Mouse (Mus musculus): ENCODE measurements at regions not wholly inside any gene's neighbourhood (a gene's known extent, or its start where the extent isn't known, plus 50 kb on each side); places are given as distances from the start of the nearest gene placed in this dataset.

DNA sequence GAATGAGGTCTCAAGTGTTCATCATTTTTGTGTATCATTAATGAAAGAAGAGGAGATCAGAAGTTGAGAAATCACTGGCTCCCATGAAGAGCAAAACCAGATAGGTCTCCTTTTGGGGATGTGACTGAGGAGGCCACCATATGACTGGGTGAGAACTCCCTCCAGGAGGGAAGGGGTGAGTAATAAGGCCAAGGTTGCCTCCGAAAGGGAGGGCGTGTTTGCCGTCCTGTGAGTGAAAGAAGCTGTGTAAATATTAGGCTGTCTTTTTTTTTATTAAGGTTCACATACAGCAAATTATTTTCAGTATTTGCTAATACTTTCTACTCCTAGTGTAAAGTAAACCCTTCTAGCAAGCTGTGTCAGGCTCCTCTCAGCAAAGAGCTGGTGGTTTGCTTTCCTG is 116.7 kb upstream of the Pik3r1 start:
- ATAC-seq (ENCODE audit: low read depth) (no peak), DNase-seq (no peak)
- Histone ChIP-seq H3K27ac (no peak overlapping the region), H3K9ac (no peak overlapping the region), H3K27me3 (no peaks in the 10 kb centered on the region), H3K4me3 (replicated peaks) (no peak overlapping the region), H3K4me2 (no peak overlapping the region), H3K9me3 (replicated peaks) (no peaks in the 10 kb centered on the region), H3K36me3 (no peaks in the 10 kb centered on the region), H3K4me1 (replicated peaks) (no peaks in the 10 kb centered on the region)
- WGBS (ENCODE audit: insufficient replicate concordance) = 74% methylated on average over 3 of the region's 3 CpGs

GRCm38 (mm10) chr13:101891473-101891872 is 123.5 kb upstream of the Pik3r1 start:
- H3K27ac ChIP-seq = no peak overlapping the region
- no peaks in the 10 kb centered on the region for H3K9me3 ChIP-seq (replicated peaks)
- no peaks in the 10 kb centered on the region for H3K4me1 ChIP-seq (replicated peaks)
- H3K4me2 ChIP-seq = no peak overlapping the region
- no peak overlapping the region for H3K9ac ChIP-seq
- H3K4me3 ChIP-seq (replicated peaks) = no peak overlapping the region
- ATAC-seq (ENCODE audit: low read depth) = no peak
- H3K36me3 ChIP-seq = no peaks in the 10 kb centered on the region
- no peaks in the 10 kb centered on the region for H3K27me3 ChIP-seq
- WGBS (ENCODE audit: insufficient replicate concordance) = 54% methylated on average over 4 of the region's 4 CpGs
- no peak for DNase-seq

GRCm38 (mm10) chr13:101893035-101893600 is 125.1 kb upstream of the Pik3r1 start:
- Histone ChIP-seq H3K27ac (no peak overlapping the region), H3K36me3 (no peaks in the 10 kb centered on the region), H3K4me1 (replicated peaks) (no peaks in the 10 kb centered on the region), H3K4me3 (replicated peaks) (no peak overlapping the region), H3K9me3 (replicated peaks) (no peaks in the 10 kb centered on the region), H3K4me2 (no peak overlapping the region), H3K27me3 (no peaks in the 10 kb centered on the region), H3K9ac (no peak overlapping the region)
- 68% methylated on average over 10 of the region's 10 CpGs for WGBS (ENCODE audit: insufficient replicate concordance)
- no peak for DNase-seq
- no peak for ATAC-seq (ENCODE audit: low read depth)

- H3K36me3 ChIP-seq = no peaks in the 10 kb centered on the region
- H3K9me3 ChIP-seq (replicated peaks) = no peaks in the 10 kb centered on the region
- H3K27me3 ChIP-seq = no peaks in the 10 kb centered on the region
- no peak for DNase-seq
- no peaks in the 10 kb centered on the region for H3K4me1 ChIP-seq (replicated peaks)
- no peak overlapping the region for H3K27ac ChIP-seq
- no peak overlapping the region for H3K9ac ChIP-seq
- no peak overlapping the region for H3K4me3 ChIP-seq (replicated peaks)
- 63% methylated on average over 7 of the region's 7 CpGs for WGBS (ENCODE audit: insufficient replicate concordance)
- no peak for ATAC-seq (ENCODE audit: low read depth)
- no peak overlapping the region for H3K4me2 ChIP-seq
Observed at GRCm38 (mm10) chr13:101895161-101895560, 127.1 kb upstream of the Pik3r1 start.

DNA sequence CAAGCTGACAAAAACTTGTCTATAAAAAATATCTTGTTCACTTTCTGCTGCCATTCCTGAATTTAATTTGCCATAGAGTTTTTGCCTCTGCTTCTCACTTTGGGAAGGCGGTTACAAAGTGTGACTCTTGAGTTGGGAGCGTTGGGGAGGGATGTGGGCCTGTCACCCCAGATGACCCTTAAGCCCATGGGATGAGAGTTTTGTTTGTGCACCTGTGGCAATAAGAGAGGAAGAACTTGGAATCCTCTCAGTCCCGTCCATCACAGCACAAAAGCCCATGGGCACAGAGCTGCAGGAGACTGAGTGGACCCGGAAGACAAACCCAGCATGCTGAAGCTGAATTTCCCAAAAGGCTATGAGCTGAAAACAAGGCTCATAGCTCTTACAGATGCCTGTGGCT is 127.7 kb upstream of the Pik3r1 start:
- no peak for DNase-seq
- no peak for ATAC-seq (ENCODE audit: low read depth)
- 72% methylated on average over 4 of the region's 4 CpGs for WGBS (ENCODE audit: insufficient replicate concordance)

GRCm38 (mm10) chr13:101896946-101897345 is 128.9 kb upstream of the Pik3r1 start:
- DNase-seq (no peak), ATAC-seq (ENCODE audit: low read depth) (no peak)
- Histone ChIP-seq H3K4me2 (no peak overlapping the region), H3K9me3 (replicated peaks) (no peaks in the 10 kb centered on the region), H3K9ac (no peak overlapping the region), H3K4me1 (replicated peaks) (no peaks in the 10 kb centered on the region), H3K27me3 (no peaks in the 10 kb centered on the region), H3K27ac (no peak overlapping the region), H3K36me3 (no peaks in the 10 kb centered on the region), H3K4me3 (replicated peaks) (no peak overlapping the region)
- WGBS (ENCODE audit: insufficient replicate concordance) = 78% methylated on average over 4 of the region's 4 CpGs

More for the DNA sequence above, 127.7 kb upstream of the Pik3r1 start:
- H3K4me1 ChIP-seq (replicated peaks) = no peaks in the 10 kb centered on the region
- H3K4me3 ChIP-seq (replicated peaks) = no peak overlapping the region
- no peak overlapping the region for H3K9ac ChIP-seq
- no peaks in the 10 kb centered on the region for H3K9me3 ChIP-seq (replicated peaks)
- no peak overlapping the region for H3K27ac ChIP-seq
- no peaks in the 10 kb centered on the region for H3K36me3 ChIP-seq
- no peaks in the 10 kb centered on the region for H3K27me3 ChIP-seq
- H3K4me2 ChIP-seq = no peak overlapping the region

DNA sequence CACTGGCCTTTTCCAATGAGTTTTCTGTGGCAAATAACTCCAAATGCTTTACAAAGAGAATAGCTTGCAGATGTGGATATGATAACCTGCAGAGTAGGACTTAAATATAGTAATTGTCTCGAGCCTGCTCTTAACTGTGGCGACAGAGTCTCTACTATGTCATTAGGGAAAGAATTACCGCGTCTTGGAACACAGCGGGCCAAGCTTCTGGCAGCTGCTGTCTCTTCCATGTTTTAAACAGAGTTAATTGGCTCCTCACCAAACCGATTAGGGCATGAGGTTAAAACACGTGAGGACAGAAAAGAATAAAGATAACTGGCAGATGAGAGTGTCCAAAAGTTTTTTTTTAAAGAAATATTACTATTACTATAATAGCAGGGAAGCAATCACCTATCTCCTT is 134.2 kb upstream of the Pik3r1 start:
- ATAC-seq (ENCODE audit: low read depth) (no peak), DNase-seq (no peak)
- Histone ChIP-seq H3K4me1 (replicated peaks) (no peaks in the 10 kb centered on the region), H3K9me3 (replicated peaks) (no peaks in the 10 kb centered on the region), H3K9ac (no peak overlapping the region), H3K4me2 (no peak overlapping the region), H3K4me3 (replicated peaks) (no peak overlapping the region), H3K36me3 (no peaks in the 10 kb centered on the region), H3K27me3 (no peaks in the 10 kb centered on the region), H3K27ac (no peak overlapping the region)
- 71% methylated on average over 7 of the region's 7 CpGs for WGBS (ENCODE audit: insufficient replicate concordance)

DNA sequence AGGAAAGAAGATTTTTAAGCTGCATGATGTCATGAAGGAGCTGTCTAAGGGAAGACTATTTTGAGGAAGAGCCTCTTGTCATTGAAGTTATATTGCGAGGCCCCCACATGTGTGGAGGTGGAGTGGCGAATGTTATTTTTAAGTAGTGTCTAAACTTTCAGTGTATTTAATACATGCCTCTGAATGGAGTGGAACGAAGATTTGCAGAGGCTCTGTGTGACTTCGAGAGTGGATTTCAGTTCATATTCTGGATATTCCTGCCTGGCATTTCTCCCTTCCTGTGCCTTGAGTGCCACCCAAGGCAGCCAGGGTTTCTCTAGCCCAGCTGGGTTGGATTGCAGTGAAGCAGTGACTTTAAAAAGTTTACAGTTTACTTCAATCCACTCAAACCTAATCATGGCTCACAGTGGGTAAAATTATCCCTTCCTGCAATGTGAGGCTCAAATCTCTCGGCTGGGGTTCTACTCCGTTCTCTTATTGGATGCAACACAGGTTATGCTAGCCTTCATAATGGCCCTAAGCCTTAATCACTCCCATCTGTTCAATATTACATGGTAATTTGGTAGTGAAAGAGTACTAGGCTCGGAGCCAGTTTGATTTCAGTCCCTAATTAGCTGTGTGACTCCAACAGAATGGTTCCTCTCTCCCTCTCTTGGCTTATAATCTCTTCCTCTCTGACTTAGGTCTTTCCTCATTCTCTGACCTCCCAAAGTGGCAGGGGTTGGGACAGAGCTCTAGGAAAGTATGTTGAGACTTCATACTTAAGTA is 138.1 kb upstream of the Pik3r1 start:
- DNase-seq (no peak), ATAC-seq (ENCODE audit: low read depth) (no peak)
- no peaks in the 10 kb centered on the region for H3K36me3 ChIP-seq
- no peaks in the 10 kb centered on the region for H3K4me1 ChIP-seq (replicated peaks)
- H3K9ac ChIP-seq = no peak overlapping the region
- no peak overlapping the region for H3K27ac ChIP-seq
- no peaks in the 10 kb centered on the region for H3K27me3 ChIP-seq
- no peaks in the 10 kb centered on the region for H3K9me3 ChIP-seq (replicated peaks)
- H3K4me3 ChIP-seq (replicated peaks) = no peak overlapping the region
- WGBS (ENCODE audit: insufficient replicate concordance) = 71% methylated on average over 7 of the region's 7 CpGs
- no peak overlapping the region for H3K4me2 ChIP-seq

GRCm38 (mm10) chr13:101909026-101909425 is 141.0 kb upstream of the Pik3r1 start:
- H3K27ac ChIP-seq = no peak overlapping the region
- WGBS (ENCODE audit: insufficient replicate concordance) = 52% methylated on average over 5 of the region's 5 CpGs
- no peak overlapping the region for H3K4me2 ChIP-seq
- no peaks in the 10 kb centered on the region for H3K9me3 ChIP-seq (replicated peaks)
- no peak overlapping the region for H3K9ac ChIP-seq
- ATAC-seq (ENCODE audit: low read depth) (no peak), DNase-seq (no peak)
- H3K36me3 ChIP-seq = no peaks in the 10 kb centered on the region
- H3K27me3 ChIP-seq = no peaks in the 10 kb centered on the region
- 0 out of 2 replicates have a peak, but pooled peaks cover 4% of the 10 kb centered on the region for H3K4me1 ChIP-seq (replicated peaks)
- H3K4me3 ChIP-seq (replicated peaks) = no peak overlapping the region

DNA sequence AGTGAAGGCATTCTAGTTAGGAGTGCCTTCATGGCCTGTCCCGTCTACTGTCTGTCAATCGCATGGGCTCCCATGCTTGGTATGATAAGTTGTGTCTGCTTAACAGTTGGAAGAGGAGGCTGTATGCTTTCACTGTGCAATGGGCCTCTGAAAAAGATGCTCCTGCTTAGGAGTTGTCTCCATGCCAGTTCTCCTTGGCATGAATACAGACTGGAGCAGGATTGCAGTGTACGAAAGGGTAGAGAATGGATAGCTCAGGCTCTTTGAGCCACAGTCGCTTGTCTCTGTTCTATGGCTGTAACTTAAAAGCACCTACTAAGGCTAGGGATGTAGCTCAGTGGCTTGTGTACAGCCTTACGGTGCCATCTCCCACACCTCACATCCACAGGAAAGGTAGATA is 142.7 kb upstream of the Pik3r1 start:
- Histone ChIP-seq H3K27me3 (no peaks in the 10 kb centered on the region), H3K4me3 (replicated peaks) (no peak overlapping the region), H3K27ac (no peak overlapping the region), H3K9ac (no peak overlapping the region), H3K4me2 (no peak overlapping the region), H3K36me3 (no peaks in the 10 kb centered on the region), H3K9me3 (replicated peaks) (no peaks in the 10 kb centered on the region), H3K4me1 (replicated peaks) (peaks cover 17% of the 10 kb centered on the region)
- no peak for DNase-seq
- 80% methylated on average over 5 of the region's 5 CpGs for WGBS (ENCODE audit: insufficient replicate concordance)
- no peak for ATAC-seq (ENCODE audit: low read depth)

DNA sequence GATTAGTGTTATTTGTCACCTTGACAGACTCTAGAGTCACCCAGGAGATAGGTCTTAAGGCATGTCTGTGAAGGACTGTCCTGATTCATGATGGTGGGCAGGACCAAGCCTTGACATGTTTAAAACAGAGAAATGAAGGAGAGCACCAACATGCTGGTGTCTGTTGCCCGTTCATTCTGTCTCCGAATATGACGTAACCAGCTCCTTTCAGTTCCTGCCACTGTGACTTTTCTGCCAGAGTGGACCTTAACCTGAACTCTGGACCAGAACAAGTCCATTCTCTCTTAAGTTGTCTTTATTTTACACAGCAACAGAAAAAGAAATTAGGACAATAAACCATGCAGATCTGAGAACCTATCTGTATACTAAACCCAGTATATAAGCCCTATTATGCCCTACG is 146.1 kb upstream of the Pik3r1 start:
- Histone ChIP-seq H3K4me3 (replicated peaks) (no peak overlapping the region), H3K4me2 (no peak overlapping the region), H3K9me3 (replicated peaks) (no peaks in the 10 kb centered on the region), H3K9ac (no peak overlapping the region), H3K27ac (no peak overlapping the region), H3K36me3 (no peaks in the 10 kb centered on the region), H3K27me3 (no peaks in the 10 kb centered on the region), H3K4me1 (replicated peaks) (peaks cover 19% of the 10 kb centered on the region)
- DNase-seq (no peak), ATAC-seq (ENCODE audit: low read depth) (no peak)
- WGBS (ENCODE audit: insufficient replicate concordance) = 80% methylated on average over 4 of the region's 4 CpGs

Measured in liver, embryonic 13.5 days (tissue).